Mouse (Mus musculus): ENCODE measurements around the gene Olfr675.
"Not testable (repeated sequence)": the region's sequence is repeated elsewhere in the genome, so short reads cannot be mapped to it uniquely, and the experiment has no call there.

Olfr675 gene

GRCm38 (mm10) chr7:105028360-105028759, at the start of gene Olfr675:
Gene Olfr675 (minus strand): TSS chr7:105028460.
- in situ Hi-C loops (cut with MboI, MseI): no loop called here

DNA sequence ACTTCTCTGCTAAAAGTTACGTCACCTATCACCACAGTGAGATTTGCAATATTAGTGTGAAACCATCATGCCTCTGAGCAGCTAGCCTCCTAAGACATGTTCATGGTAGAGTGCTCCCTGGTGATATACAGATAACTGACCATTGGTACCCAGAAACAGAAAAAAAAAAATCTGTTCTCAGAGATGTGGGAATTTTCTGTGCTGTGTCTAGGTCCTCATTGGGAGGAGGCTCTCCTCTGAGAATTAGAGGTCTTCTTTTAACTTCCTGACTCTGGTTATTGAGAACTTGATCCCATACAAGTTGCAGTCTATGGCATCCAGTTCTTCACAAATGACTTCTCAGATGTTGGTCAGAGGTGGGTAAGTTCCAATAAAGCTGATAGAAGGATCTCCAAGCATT, 35.9 kb upstream of the Olfr675 start, which contains the start of gene Olfr678:
Olfr678 (plus strand) TSS at position 301 of the 400 bp plus-strand sequence.
- in situ Hi-C loops (cut with MboI, MseI): no loop called here

- in situ Hi-C loops (cut with MboI, MseI): no loop called here
Observed at GRCm38 (mm10) chr7:105058951-105059350, 30.7 kb upstream of the Olfr675 start.

DNA sequence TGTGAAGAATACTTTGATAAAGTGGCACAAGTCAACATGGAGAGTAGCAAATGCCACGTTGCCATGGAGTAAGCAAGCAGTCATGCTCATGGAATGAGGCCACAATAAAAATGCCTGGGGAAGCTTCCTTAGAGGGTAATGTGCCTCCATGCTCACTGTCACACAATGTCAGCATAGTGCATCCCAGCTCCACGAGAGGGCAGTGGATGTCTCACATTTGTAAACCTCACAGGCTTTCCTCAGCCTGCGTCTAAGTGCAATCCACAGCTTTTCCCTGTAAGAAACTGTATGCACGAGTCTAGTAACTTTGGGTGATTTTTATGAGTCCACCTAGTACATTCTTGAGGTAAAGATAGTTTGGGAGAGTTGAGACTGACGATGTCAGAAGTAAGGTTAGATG, 5.6 kb upstream of the Olfr675 start:
- in situ Hi-C loops (cut with MboI, MseI): not testable (repeated sequence)

DNA sequence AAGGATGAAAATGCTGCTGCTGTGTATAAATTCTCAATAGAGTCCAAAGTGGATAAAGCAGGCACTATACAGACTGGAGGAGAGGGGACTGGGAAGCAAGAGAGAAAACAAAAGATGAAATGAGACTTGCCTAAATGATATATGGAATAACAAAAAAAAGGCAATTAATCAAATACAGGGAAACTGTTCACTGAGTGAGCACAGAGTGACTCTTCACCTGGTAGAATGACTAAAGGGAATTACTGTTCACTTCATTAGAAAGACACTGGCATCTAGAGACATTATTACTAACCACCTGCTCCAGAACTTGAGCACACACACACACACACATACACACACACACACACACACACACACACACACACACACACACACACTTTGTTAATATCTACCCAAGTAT, 4.1 kb upstream of the Olfr675 start, which contains the start of gene Olfr676:
Olfr676 (plus strand) TSS at position 301 of the 400 bp plus-strand sequence.
- in situ Hi-C loops (cut with MboI, MseI): no loop called here

DNA sequence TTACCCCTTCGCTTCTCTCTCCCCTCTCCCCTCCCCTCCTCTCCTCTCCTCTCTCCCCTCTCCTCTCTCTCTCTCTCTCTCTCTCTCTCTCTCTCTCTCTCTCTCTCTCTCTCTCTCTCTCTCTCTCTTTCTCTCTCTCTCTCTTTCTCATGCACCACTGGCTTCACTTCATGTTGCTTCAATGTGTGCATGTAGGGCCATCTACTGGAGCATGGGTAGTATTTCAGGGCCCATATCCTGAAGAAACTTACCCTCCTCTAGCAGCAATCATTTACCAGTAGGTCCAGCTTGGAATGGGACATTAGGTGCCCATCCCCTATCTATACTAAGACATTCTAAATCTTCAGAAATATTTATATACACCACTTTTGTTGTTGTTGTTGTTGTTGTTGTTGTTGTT, 5.7 kb downstream of the Olfr675 start:
- in situ Hi-C loops (cut with MboI, MseI): no loop called here

- in situ Hi-C loops (cut with MboI, MseI): no loop called here
Observed at GRCm38 (mm10) chr7:105001929-105002328, 26.3 kb downstream of the Olfr675 start, which contains the start of gene Olfr672. Gene Olfr672 (minus strand): TSS chr7:105002029.

- in situ Hi-C loops (cut with MboI, MseI): no loop called here
Observed at GRCm38 (mm10) chr7:104979026-104979425, 49.2 kb downstream of the Olfr675 start, which contains the start of gene Olfr671. Gene Olfr671 (minus strand): TSS chr7:104979126.

DNA sequence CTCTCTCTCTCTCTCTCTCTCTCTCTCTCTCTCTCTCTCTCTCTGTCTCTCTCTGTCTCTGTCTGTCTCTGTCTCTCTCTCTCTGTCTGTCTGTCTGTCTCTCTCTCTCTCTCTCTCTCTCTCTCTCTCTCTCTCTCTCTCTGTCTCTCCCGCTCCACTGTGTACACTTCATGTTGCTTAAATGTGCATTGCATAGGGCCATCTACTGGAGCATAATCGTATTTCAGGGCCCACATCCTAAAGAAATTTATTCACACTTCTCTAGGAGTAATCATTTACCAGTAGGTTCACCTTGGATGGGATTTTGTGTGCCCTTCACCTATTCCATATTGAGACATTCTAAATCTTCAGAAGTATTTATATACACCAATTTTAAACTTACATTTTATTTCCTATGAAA, 55.8 kb downstream of the Olfr675 start:
- in situ Hi-C loops (cut with MboI, MseI): not testable (repeated sequence)

Data from T-helper 2 cell (primary cell).